8 mouse cellular contexts compared by ENCODE assay signal in the genomic region with DNA sequence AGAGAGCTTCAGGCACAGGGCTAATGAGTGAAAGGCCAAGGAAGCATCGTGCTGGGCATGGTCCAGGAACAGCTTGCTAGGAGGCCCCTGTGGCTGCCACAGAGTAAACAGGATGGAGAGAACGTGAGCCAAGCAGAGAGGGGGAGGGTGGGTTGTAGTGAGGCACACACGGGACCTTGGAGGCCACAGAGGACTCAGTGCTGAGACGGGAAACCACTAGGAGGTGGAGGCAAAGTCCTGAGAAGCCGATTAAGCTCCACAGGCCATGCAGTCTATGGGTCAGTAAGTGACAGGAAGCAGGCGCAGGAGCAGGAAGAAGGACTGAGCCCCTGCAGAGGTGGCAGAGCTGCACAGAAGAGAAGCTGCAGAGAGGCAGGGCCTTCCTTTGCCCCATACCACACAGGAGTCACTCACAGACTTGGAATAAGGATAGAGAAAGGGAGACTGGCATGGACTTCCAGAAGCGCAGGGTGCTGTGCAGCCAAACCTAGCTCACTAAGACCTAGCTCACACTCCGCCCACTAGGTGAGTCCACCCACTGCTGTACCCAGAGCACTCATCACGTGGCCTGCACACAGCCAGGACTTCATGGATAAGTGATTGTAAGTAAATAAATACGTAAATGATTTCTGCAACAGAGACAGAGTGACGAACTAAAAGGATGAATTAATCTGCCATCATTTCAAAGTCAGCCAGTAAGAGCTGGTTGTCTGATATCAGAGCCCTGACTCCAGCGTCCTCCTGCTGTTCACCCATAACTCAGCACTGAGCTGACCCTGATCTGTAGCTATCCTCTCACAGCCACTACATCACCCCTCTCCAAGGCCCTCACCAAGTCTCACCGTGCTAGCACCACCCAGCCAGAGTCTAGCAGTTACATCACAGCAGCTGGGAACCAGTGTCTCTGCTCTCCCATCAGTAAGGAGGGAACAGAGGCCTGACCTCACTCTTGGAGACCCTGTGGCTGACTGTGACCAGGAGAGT. TPM values are rescaled to one million over a fixed set of nuclear protein-coding genes. Genes with fewer than 3 reads are reported as not detected.
A peak's percentile ranks its signal among the peaks of the same experiment; 100 is the strongest.
DNase-seq lines count a peak whose midpoint lies in the region; ATAC-seq and TF ChIP-seq lines count a peak whose summit lies in the region.

No protein-coding gene starts in this region.

- no peak overlapping the region for H3K4me3 ChIP-seq in heart, embryonic 15.5 days
- H3K4me3 ChIP-seq in kidney, embryonic 16.5 days (ENCODE audit: low read length): no peak overlapping the region
- H3K4me3 ChIP-seq in lung, adult 2 months (replicated peaks; ENCODE audit: extremely low read depth, low read depth, low read length): no peak overlapping the region

- DNase-seq in right cerebral cortex, adult 18-20 months: peak; percentile 66
- no peak for DNase-seq in right cerebral cortex, postnatal 25 days
- no peak for DNase-seq in lung, adult 2 months
- DNase-seq in retina, embryonic 14.5 days (ENCODE audit: low spot score): no peak

- peak overlapping the region; percentile 69 for H3K27ac ChIP-seq in heart, embryonic 15.5 days
- H3K27ac ChIP-seq in kidney, embryonic 16.5 days (ENCODE audit: low read length): peak overlapping the region; percentile 49

- H3K27me3 ChIP-seq in heart, embryonic 15.5 days: no peaks in the 10 kb centered on the region
- H3K27me3 ChIP-seq in kidney, embryonic 16.5 days (ENCODE audit: insufficient read depth, low read length): no peaks in the 10 kb centered on the region

- no peak overlapping the region for H3K9ac ChIP-seq in heart, embryonic 15.5 days
- H3K9ac ChIP-seq in kidney, embryonic 16.5 days (replicated peaks; ENCODE audit: low read length): 0 out of 2 replicates have a peak overlapping the region, but pooled peaks have one; percentile 14

- H3K9me3 ChIP-seq in heart, embryonic 15.5 days (replicated peaks): no peaks in the 10 kb centered on the region
- no peaks in the 10 kb centered on the region for H3K9me3 ChIP-seq in kidney, embryonic 16.5 days (ENCODE audit: low read length)

- H3K4me1 ChIP-seq in heart, embryonic 15.5 days (replicated peaks): peaks cover 11% of the 10 kb centered on the region
- peaks cover 12% of the 10 kb centered on the region for H3K4me1 ChIP-seq in kidney, embryonic 16.5 days (ENCODE audit: insufficient read depth, low read length)
- H3K4me1 ChIP-seq in lung, adult 2 months (ENCODE audit: control insufficient read depth, insufficient read depth, low read length): peaks cover 10% of the 10 kb centered on the region

- TF ChIP-seq POLR2A in lung, adult 2 months (IDR thresholded peaks at IDR 0.05; ENCODE audit: borderline replicate concordance, extremely low read depth, low read depth, low read length): no peak

- ATAC-seq in common myeloid progenitor, adult 5-6 weeks (replicated peaks; ENCODE audit: low read depth, poor library complexity, severe bottlenecking): peak; percentile 69
- peak; percentile 82 for ATAC-seq in heart, embryonic 15.5 days (replicated peaks; ENCODE audit: insufficient number of reproducible peaks, insufficient read depth, low FRiP score, low read depth)
- ATAC-seq in kidney, embryonic 16.5 days (ENCODE audit: low FRiP score, low TSS enrichment): peak; percentile 88
- no peak for ATAC-seq in erythroid progenitor cell, adult 5-6 weeks (replicated peaks; ENCODE audit: low FRiP score, poor library complexity, severe bottlenecking)

- WGBS in heart, embryonic 15.5 days: 53% methylated on average over 13 of the region's 13 CpGs
- WGBS in kidney, embryonic 16.5 days: 38% methylated on average over 13 of the region's 13 CpGs
- WGBS in lung, adult 2 months: 31% methylated on average over 13 of the region's 13 CpGs

- H3K4me2 ChIP-seq in heart, embryonic 15.5 days: no peak overlapping the region
- H3K4me2 ChIP-seq in kidney, embryonic 16.5 days (replicated peaks; ENCODE audit: low read depth, low read length): 0 out of 2 replicates have a peak overlapping the region, but pooled peaks have one; percentile 12

- H3K36me3 ChIP-seq in heart, embryonic 15.5 days: peaks cover 26% of the 10 kb centered on the region
- peaks cover 33% of the 10 kb centered on the region for H3K36me3 ChIP-seq in kidney, embryonic 16.5 days (ENCODE audit: insufficient read depth, low read length)

- peak; percentile 2; the same call in 1 of the 2 replicates for TF ChIP-seq CTCF in lung, adult 2 months (IDR thresholded peaks at IDR 0.05; ENCODE audit: insufficient read depth, low read length)

RNA-seq across cellular contexts. Expression of gene Ext2, which starts 30.6 kb away (rescaled TPM):
- total RNA-seq in common myeloid progenitor, adult 5-6 weeks (2017): 25.9 and 28.7 TPM in 2 replicates
- 57.6 and 83.1 TPM in 2 replicates for polyA plus RNA-seq in heart, embryonic 15.5 days (2015; fragmentation: Nextera tagmentation; extraction: Ambion mirVana)
- 126 and 128 TPM in 2 replicates for polyA plus RNA-seq in kidney, embryonic 16.5 days (2015; fragmentation: Nextera tagmentation; extraction: Ambion mirVana)
- polyA plus RNA-seq in lung, adult 2 months (2012; rRNA removed): 58.3 and 59.5 TPM in 2 replicates
- 10.1 and 16.6 TPM in 2 replicates for total RNA-seq in erythroid progenitor cell, adult 5-6 weeks (2015; ENCODE audit: low replicate concordance)
- total RNA-seq in erythroid progenitor cell, adult 5-6 weeks (2017; ENCODE audit: low replicate concordance): 5.4 and 7.0 TPM in 2 replicates

RNA-seq across cellular contexts. Expression of gene Accs, which starts 57.9 kb away (rescaled TPM):
- 9.6 and 18.5 TPM in 2 replicates for total RNA-seq in common myeloid progenitor, adult 5-6 weeks (2017)
- 5.5 and 5.9 TPM in 2 replicates for polyA plus RNA-seq in heart, embryonic 15.5 days (2015; fragmentation: Nextera tagmentation; extraction: Ambion mirVana)
- polyA plus RNA-seq in kidney, embryonic 16.5 days (2015; fragmentation: Nextera tagmentation; extraction: Ambion mirVana): 9.0 and 9.8 TPM in 2 replicates
- polyA plus RNA-seq in lung, adult 2 months (2012; rRNA removed): 17.5 and 19.1 TPM in 2 replicates
- 4.3 and 12.2 TPM in 2 replicates for total RNA-seq in erythroid progenitor cell, adult 5-6 weeks (2015; ENCODE audit: low replicate concordance)
- not detected in 2 replicates for total RNA-seq in erythroid progenitor cell, adult 5-6 weeks (2017; ENCODE audit: low replicate concordance)
